Mouse (Mus musculus) splenic B cell, adult 2 months (primary cell): ENCODE data around the gene Rasd2.

ENCODE experiments used
- DNase-seq: peaks from one replicate; pipeline ENCODE4 v3.0.0-alpha.2; 2011; ENCODE audit warnings: low read depth, low spot score
- H3K27me3 ChIP-seq: 2 replicates; pipeline ENCODE4 v1.6.1; 2012; ENCODE audit warnings: mild to moderate bottlenecking, low read length, moderate library complexity, mixed read lengths; ENCODE audit not compliant: control insufficient read depth, poor library complexity, insufficient read depth, severe bottlenecking
- H3K36me3 ChIP-seq: 2 replicates; pipeline ENCODE4 v1.6.1; 2012; ENCODE audit warnings: mild to moderate bottlenecking, low read length, moderate library complexity, mixed read lengths; ENCODE audit not compliant: control insufficient read depth, poor library complexity, insufficient read depth, severe bottlenecking

The Rasd2 gene

GRCm38 (mm10) chr8:75272166-75272565 is 58.4 kb downstream of the Rasd2 start:
- H3K36me3 ChIP-seq = no peaks in the 10 kb centered on the region
- no peaks in the 10 kb centered on the region for H3K27me3 ChIP-seq
- peak; percentile 16 for DNase-seq
